Mouse (Mus musculus) bone marrow macrophage, adult 2 months (primary cell): Measurements from ENCODE around the gene Rpl5. TPM values are rescaled to one million over a fixed set of nuclear protein-coding genes. Genes with fewer than 3 reads are reported as not detected.
"Not testable (repeated sequence)": the region's sequence is repeated elsewhere in the genome, so short reads cannot be mapped to it uniquely, and the experiment has no call there.

Experiments
- H3K27ac ChIP-seq: 2 replicates; pipeline ENCODE4 v1.5.1; 2012; ENCODE audit warnings: low read depth, low read length; ENCODE audit not compliant: insufficient read depth
- H3K4me1 ChIP-seq: 2 replicates; pipeline ENCODE4 v1.6.1; 2012; ENCODE audit warnings: low read length; ENCODE audit not compliant: control insufficient read depth, insufficient read depth
- H3K4me3 ChIP-seq: 2 replicates; pipeline ENCODE4 v1.5.1; 2012; ENCODE audit warnings: mild to moderate bottlenecking, low read length, moderate library complexity; ENCODE audit not compliant: insufficient read depth
- CTCF ChIP-seq: IDR thresholded peaks from 2 replicates; pipeline ENCODE4 v1.5.1; 2012; ENCODE audit warnings: low read depth, mild to moderate bottlenecking, low read length, moderate library complexity
- POLR2A ChIP-seq: IDR thresholded peaks from 2 replicates; pipeline ENCODE4 v1.6.1; 2012; ENCODE audit warnings: mild to moderate bottlenecking, low read depth, low read length, borderline replicate concordance
- polyA plus RNA-seq: library from polyadenylated mRNA; stranded (reverse); fragments of >200 nt; gene quantifications from 2 replicates; pipeline ENCODE4 v1.2.4, GENCODE M21; 2012; ENCODE audit not compliant: missing spikeins, insufficient read depth, insufficient read length

Gene Rpl5
- polyA plus RNA-seq, 1 experiment, result 54.3 TPM

DNA sequence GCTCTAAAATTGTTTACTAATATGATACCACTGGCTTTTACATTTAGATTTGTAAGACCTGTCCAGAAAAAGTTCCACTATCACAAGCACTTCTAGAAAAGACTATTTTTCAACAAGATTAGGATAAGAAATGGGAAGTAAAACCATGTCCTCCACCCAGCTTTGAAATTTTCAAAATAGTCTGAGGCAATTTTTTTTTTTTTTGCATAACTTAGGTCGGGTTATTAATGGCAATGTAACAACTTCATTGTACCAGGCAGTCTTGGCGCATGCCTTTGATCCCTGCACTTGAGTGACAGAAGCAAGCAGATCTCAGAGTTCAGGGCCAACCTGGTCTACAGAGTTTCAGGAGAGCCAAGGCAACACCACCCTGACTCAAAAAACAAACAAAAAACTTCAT, 30.6 kb upstream of the Rpl5 start:
- 0 out of 2 replicates have a peak overlapping the region, but pooled peaks have one; percentile 15 for H3K4me3 ChIP-seq
- peak overlapping the region; percentile 63 for H3K27ac ChIP-seq
- peaks cover 44% of the 10 kb centered on the region for H3K4me1 ChIP-seq
- no peak for TF ChIP-seq CTCF
- no peak for TF ChIP-seq POLR2A

- H3K4me1 ChIP-seq, result peaks cover 28% of the 10 kb centered on the region
- no peak overlapping the region for H3K4me3 ChIP-seq
- TF ChIP-seq POLR2A, result no peak
- peak overlapping the region; percentile 45; the same call in 1 of the 2 replicates for H3K27ac ChIP-seq
These were observed 27.0 kb upstream of the Rpl5 start for GRCm38 (mm10) chr5:107873330-107873729.

- Histone ChIP-seq H3K27ac (peak overlapping the region; percentile 45; the same call in 1 of the 2 replicates), H3K4me3 (no peak overlapping the region), H3K4me1 (peaks cover 28% of the 10 kb centered on the region)
- no peak for TF ChIP-seq CTCF
- no peak for TF ChIP-seq POLR2A
These were observed 26.4 kb upstream of the Rpl5 start for GRCm38 (mm10) chr5:107873886-107874302.

DNA sequence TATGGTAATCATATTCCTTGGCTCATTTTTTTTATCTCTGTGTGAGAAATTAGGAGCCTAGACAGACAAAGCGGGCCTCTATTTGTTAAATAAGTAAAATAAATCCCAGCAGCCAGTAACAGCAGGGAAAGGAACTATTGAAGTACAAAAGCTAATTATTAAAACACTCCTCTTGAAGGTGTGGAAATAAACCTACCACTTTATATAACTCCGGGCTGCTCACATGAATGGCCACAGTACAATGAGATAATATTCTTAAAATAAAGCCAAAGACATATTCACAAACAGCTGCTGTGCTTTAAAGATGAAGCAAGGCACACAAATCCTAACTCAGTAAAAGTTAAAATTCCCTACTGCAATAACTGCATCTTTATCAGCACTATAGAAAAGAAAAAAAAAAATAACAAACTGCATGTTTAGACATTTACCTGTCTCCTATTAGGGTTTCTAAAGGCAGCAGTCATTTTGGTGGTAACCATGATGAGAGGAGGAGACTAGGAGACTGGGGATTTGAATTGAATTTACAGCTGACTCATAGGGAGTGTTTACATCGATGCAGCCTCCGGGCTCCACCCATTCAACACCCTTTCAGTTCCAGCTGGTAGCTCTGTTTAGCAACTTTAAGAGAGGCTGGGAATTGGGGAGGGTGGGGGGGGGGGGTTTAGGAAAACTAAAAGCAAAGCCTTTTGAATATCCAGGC, 25.6 kb upstream of the Rpl5 start, which contains the start of gene Evi5:
Gene Evi5, minus strand, starts transcription at position 547 of the 700 bp plus-strand sequence.
- Histone ChIP-seq H3K4me3 (no peak within 1 kb of the TSS), H3K4me1 (peaks cover 28% of the 10 kb centered on the region), H3K27ac (0 out of 2 replicates have a peak within 1 kb of the TSS, but pooled peaks have one; percentile 45)
- TF ChIP-seq CTCF, result no peak
- no peak for TF ChIP-seq POLR2A

DNA sequence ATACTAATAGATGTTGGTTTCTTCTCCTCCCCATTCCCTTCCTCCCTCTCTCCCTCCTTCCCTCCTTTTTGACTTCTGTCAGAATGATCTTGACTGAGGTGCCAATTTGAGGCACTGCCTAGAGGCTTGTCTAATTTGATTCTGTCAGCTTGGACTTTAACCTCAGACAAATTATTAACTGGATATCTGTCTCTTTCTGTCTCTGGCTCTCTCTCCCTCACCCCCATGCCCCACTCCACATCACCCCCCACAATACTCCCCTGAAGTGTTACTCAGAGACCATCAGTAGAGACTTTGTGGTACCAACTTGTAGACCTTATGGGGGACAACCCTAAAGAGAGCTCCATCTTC, 25.1 kb upstream of the Rpl5 start:
- TF ChIP-seq CTCF (no peak), POLR2A (no peak)
- H3K27ac ChIP-seq, result no peak overlapping the region
- H3K4me3 ChIP-seq, result no peak overlapping the region
- peaks cover 24% of the 10 kb centered on the region for H3K4me1 ChIP-seq

DNA sequence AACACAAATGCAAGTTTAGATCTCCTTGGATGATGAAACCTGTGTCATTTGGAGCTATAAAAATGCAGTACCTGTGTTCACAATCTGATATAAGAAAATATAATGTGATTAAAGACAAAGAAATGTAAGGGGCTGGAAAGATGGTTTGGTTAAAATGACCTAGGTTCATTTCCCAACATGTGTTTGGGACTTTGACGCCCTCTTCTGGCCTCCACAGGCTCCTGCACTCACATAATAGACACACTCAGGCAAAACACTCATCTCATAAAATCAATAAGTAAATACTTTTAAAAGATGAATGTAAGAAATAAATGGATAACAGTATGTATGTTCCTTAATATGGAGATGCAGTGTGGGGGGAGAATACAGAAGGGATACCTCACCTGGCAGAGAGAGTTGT, 23.2 kb upstream of the Rpl5 start:
- TF ChIP-seq CTCF (no peak), POLR2A (no peak)
- H3K4me1 ChIP-seq, result peaks cover 18% of the 10 kb centered on the region
- no peak overlapping the region for H3K27ac ChIP-seq
- H3K4me3 ChIP-seq, result no peak overlapping the region

- TF ChIP-seq POLR2A (no peak), CTCF (no peak)
- Histone ChIP-seq H3K27ac (no peak overlapping the region), H3K4me3 (no peak overlapping the region), H3K4me1 (no peaks in the 10 kb centered on the region)
These were observed 19.6 kb upstream of the Rpl5 start for GRCm38 (mm10) chr5:107880710-107881109.

- TF ChIP-seq POLR2A (no peak), CTCF (no peak)
- H3K27ac ChIP-seq, result no peak overlapping the region
- H3K4me3 ChIP-seq, result no peak overlapping the region
- H3K4me1 ChIP-seq, result no peaks in the 10 kb centered on the region
These were observed 10.1 kb upstream of the Rpl5 start for GRCm38 (mm10) chr5:107889994-107890888.

DNA sequence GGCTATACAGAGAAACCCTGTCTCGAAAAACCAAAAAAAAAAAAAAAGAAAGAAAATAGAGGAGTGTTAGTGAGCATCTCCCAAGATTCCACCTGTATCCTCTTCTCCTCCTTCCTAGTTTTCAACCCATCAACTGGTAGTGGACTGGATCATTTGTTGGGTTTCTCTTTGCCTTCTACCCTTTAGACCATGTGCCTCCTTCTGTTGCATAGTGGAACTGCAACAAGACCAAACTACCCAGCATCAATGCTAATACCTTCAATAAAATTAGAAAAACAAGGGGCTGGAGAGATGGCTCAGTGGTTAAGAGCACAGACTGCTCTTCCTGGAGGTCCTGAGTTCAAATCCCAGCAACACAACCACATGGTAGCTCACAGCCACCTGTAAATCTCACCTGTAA, 8.8 kb upstream of the Rpl5 start:
- not testable (repeated sequence) for H3K27ac ChIP-seq, H3K4me3 ChIP-seq, H3K4me1 ChIP-seq

GRCm38 (mm10) chr5:107894676-107895075, 5.6 kb upstream of the Rpl5 start:
- H3K4me1 ChIP-seq, result peaks cover 7% of the 10 kb centered on the region
- no peak overlapping the region for H3K27ac ChIP-seq
- TF ChIP-seq CTCF (no peak), POLR2A (no peak)
- H3K4me3 ChIP-seq, result no peak overlapping the region
